Mouse (Mus musculus) heart, adult 11 months (tissue): Measurements from ENCODE around the gene Ephx1.
A peak's percentile ranks its signal among the peaks of the same experiment; 100 is the strongest.
"Not testable (repeated sequence)": the region's sequence is repeated elsewhere in the genome, so short reads cannot be mapped to it uniquely, and the experiment has no call there.

ENCODE experiments used
- DNase-seq: peaks from one replicate; pipeline ENCODE4 v3.0.0; 2022

The Ephx1 gene

DNA sequence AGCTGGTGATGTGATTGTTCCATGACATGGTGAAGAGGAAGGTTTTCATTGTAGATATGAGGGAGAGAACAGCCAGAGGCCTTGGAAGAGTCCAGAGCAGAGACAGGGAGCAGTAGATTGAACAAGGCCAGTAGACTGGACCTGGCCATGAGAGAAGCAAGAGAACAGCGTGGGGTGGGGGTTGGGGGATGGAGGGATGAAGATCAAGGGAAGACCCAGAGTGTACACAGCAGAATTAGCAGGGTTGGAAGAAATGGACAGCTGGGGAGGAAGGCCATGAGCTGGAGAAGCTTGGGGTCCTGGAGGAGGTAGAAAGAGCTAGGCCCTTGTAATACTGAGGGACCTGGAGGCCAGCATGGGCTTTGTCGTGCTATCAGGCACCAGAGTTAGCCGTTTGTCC lies 8.3 kb downstream of the Ephx1 start:
- peak; percentile 84 for DNase-seq

DNA sequence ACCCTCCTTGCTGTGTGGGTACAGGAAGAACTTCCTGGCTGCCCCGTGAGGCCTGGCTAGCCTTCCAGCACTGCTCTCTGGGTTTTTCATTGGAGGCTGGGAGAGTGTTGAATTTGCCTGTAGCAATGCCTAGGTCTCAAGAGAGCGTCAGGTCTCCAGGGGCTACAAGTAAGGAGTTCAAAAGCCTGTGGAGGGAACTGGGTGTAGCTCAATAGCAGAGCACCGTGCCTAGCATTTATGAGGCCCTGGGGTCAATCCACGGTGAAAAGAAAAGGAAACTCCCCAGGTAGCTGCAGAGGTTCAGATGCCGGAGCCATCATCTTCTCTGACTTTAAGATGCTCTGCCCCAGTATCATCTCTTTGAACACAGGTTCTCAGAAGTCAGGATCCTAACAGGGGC lies 9.1 kb downstream of the Ephx1 start:
- peak; percentile 86 for DNase-seq

DNA sequence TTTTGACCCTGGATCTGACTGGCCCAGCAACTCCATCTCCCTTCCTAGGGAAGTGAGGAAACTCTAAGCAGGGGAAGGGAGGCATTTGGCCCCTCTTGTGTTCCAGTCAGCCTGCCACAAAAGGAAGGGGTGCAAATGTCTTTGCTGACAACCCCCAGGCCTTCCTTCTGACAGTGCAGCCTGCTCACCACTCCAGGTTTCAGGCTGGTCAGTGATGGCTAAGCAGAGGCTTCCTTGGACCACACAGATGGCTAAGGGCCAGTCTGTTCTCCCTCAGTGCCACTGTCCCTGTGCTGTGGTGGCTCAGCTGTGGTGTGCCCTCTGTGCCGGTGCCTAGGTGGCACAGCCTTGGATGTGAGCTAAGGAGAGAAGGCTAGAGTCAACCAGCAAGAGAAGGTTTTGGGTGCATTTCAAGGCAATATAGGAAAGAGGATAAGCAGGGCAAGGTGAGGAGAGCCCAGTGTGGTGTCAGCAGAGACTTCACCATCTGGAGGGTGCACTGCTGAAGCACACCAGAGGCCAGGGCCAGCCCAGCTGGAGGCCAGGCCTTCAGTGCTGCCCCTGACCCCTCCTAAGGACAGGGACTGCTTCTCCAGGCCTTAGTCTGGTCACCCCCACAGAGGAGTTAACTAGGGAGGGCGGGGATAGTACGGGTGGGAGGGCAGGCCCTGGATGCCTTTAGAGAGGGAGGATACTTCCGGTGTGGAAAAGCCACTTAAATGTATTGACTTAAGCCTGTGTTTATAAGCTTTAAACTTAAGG lies 10.4 kb downstream of the Ephx1 start:
- DNase-seq: peak; percentile 91

DNA sequence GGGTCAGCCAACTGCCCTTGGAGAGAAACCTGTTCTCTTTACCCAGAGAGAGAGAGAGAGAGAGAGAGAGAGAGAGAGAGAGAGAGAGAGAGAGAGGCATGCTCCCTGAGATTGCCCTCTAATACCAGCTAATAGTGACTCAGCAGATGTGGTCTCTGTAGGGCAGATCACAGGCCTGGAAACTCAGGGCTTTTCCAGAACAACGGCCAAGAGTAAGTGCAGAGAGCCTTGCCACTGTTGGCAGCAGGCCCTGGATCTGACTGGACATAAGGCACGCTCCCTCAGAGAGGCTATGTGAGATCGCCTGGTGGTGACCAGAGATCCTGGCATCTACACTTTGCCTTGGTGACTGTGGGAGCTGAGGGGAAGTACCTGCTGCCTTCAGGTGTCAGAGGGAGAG lies 10.9 kb downstream of the Ephx1 start:
- peak; percentile 98 for DNase-seq

DNA sequence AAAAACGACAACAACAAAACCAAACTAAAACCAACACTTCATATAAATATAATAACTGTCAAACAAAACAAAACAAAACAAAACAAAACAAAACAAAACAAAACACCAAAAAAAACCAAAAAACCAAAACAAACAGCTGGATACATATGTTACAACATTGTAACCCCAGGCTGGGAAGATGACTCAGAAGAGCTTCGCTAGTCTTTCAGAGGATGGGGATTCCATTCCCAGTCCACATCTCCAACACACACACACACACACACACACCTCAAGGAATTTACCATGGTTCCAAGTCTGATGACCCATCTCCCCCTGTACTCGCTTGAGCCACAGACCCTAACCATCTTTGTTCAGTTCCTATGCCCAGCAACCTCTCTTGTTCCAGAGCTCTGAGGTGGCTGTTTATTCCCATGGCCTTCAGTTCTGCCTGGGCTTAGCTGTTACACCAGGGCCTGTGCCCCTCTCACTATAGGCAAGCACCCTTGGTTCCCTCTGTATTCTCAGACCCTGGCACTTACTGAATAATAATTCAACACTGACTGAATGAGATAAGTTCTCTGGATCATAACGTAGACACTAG lies 11.6 kb downstream of the Ephx1 start:
- peak; percentile 86 for DNase-seq

DNA sequence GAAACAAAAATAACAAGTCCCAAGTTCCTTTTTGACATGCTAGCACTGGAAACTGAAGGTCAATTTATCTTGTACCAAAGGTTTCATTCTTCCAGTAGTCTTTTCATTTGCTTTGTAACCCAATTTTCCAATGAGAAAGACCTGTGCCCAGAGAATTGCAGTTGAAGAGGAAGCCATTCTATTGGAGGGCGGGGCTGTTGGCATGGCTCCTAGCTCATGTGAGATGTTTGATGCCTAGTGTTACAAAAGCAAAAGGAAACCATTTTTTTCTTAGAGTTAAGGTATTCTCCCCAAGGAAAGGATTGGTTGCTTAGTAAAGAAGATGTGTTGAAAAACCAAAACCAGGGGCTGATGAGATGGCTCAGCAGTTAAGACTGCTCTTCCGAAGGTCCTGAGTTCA lies 12.4 kb downstream of the Ephx1 start:
- DNase-seq: peak; percentile 95

DNA sequence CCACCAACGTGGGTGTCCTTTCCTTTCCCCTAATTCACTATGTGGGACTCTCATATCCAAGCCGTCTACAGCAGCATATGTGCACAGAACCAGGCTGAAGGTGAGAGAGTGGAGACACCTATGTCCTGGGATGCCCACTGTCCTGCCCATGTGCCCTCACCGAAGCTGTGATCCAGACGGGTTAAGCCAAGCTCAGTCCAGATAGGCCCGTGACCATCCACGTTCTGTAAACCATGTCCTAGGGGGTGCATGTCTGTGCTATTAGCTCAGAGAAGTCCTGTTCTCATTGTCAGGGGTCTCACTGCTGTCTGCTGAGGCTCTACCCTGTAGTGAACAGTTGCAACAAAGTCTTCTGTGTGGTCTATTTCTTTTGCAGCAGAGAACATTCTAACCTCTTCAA lies 12.9 kb downstream of the Ephx1 start:
- peak; percentile 82 for DNase-seq

DNA sequence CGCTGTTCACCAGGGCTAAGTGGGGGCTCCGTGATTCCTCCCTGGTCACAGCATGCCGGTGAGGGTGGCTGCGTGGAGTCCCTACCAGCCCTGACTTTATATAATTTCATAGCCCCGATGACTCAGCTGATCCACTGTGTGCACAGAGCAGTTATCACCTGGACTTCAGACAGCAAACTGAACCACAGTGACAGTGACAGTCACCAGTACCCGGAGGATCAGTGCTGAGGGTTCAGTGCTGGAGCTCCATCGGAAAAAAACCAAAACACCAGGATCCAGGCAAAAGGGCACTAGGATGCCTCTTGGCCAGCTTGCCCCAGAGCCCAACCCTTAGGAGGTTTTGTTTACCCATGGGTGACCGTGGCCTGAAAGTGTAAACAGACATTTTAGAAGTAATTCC lies 15.4 kb downstream of the Ephx1 start:
- DNase-seq: peak; percentile 81

DNA sequence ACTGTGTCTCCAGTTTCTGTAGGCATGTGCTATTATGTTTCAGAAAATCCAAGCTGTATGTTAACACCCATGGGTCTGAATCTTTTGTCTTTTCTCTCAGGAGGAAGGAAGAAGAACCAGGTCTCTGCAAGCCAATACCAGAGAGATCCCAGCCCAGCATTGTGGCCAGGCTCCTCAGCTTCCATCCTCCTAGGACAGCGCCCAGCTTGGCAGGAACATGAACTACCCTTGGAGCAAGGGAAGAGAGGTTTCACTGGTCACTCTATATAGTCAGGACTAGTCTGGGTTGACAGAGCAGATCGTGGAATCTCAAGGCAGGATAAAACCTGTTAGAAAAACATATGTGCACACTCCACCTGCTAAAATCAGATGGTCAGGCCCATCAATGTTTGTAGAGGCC lies 16.9 kb downstream of the Ephx1 start:
- DNase-seq: peak; percentile 74

DNA sequence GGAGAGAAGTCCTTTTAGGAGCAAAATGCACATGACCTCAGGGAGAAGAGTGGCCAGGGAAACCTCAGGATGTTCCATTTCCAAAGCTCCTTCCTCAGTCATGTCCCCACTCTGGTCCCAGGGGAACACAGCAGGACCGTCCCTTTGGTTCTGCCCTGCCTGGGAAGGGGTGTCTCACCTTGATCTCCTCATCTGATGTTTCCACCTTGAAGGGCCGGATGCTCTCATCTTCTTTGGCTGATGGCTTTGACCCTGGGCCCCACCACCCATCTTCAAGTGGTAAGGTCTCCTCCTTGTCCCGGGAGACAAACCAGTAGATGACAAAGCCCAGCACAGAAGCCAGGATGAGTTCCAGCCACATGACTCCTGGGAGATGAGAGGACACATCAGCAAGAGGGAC lies 19.1 kb downstream of the Ephx1 start:
- DNase-seq: peak; percentile 93

DNA sequence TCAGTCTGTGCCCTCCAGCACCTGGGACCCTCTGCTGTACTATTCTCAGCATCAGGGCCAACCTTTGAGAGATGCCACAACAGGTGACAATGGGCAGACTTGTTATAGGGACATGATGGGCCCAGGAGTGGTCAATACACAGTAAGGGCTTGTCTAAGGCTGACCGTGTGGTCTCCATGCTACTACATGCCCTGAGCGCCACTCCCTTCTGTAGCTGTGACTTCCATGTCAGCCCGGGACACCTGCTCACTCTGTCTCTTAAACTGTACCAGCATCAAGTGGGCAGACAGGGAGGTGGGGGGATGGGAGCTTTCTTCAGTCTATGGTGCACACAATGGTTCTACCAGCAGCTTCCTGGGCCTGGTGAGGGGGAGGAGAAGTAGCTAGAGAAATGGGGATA lies 19.5 kb downstream of the Ephx1 start:
- DNase-seq: no peak

DNA sequence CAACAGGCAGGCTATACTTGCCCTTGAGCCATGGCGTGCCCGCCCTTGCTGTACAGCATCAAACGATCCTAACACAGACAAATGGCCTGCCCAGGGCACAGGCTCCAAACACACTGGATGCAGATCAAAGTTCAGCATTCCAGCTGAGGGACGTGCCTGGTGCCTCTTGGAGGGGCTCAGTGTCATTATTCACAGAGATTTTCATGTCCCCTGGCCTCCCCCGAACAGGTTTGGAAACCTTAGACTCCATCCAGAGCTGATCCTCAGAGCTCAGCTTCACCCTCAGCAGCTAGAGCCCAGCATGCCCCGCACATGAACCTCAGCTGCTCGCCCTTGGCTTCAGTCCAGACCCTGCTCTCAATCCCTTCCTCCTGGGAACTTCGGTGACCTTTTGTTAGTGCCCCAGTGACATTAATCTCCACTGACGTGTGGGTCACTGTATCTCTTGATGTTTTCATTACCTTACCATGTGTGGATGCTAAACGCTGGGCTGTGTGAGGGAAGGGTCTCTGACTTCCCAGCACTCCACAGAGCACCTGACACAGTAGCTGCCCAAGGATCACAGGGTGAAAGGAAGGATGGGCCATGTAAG lies 20.1 kb downstream of the Ephx1 start:
- DNase-seq: no peak

DNA sequence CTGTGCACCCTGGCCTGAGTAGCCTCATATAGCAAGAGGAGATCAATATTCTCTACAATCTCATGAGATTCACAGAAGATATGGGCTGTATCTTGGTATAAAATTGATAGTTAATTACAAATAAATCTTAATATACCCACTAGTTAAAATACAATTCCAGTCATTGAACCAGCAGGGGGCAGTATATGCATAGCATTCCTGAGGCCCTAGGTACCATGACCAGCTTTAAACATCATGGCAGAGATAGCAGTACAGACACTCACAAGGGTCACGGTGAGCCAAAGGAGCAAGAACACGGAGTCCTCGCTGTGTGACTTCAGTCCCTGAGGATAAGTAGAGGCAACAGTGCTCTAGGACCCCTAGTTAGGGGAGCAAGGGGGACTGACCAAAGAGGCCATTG lies 28.6 kb downstream of the Ephx1 start:
- DNase-seq: no peak

DNA sequence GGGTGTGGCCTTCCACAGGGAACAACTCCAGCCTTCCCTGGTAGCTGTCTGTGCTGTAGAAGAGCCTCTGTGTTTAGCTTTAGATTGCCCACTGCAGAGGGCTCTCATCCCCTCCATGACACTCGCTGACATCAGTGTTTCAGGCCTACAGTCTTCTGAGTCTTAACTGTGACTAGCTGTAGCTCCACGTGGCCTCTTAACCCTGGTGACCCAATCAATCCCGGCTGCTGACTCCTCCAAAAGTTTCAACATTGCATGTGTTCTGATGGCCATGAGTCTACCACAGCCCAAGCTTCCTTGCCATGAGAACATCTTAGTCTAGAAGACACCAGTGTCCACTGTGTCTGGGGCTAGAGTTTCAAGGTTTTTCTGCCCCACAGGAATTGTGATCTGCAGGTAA lies 30.0 kb downstream of the Ephx1 start:
- no peak for DNase-seq

DNA sequence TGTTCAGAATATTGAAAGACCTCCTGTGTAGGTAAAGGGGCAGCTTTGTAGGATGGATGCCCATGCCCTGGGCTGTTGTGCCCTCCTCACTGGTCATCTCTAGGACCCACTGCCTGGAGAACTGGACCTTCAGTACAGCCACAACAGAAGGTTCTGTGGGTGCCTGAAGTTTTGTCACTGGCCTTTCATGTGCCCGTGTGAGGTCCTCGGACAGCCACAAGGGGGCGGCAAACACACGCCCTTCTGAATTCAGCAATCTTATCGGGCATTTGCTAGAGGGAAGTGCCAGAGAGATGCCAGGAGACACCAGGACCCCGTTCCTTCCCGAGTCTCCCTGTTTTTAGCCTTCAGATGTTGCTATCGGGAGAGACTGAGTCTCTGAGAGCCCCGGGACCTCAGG lies 32.9 kb downstream of the Ephx1 start:
- peak; percentile 90 for DNase-seq

DNA sequence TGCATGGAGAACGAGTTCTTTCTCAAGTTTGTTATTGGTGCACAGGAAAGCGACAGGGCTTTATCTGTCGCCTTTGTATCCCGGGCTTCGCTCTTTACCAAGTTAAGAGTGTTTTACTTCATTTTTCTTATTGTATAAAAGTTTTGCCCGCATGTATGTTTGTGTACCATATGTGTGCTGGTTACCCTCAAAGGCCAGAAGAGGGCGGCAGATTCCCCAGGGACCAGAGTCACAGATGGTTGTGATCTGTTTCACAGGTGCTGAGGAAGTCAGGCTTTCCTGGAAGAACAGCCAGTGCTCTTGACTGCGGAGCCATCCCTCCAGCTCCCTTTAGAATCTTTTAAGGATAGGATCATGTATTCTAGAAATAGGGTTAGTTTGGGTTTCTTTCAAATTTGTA lies 34.0 kb downstream of the Ephx1 start:
- DNase-seq: peak; percentile 78

DNA sequence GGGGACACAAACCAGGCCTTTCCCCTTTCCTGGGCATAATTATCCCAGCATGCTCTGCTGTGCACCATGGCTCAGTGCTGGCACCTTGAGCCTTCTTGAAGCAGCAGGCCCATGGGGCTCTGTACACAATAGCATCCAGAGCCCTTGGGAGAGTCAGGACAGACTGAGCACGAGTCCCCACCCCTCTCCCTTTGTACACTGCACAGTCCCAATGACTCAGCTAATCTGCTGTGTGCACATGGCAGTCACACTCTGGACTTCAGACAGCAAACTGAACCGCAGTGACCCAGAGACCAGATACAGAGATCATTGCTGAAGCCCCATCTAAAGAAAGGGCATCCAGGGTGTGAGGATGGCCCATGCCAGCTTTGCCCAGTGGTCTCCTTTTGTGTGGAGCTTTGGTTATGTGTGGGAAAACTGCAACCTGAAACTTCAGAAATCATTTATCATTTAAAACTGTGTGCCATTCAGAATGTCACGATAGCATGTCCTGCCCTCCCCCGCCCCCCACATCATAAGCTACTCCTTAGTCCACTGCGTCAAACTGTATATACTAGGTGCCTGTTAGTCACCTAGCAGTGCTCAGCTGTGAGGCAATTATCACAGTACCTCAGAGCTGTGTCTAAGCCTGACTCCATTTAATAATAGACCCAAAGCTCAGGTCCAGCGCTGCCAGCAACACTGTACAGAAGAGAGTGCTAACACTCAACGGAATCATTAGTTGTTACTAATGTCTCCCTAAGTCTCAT lies 39.2 kb downstream of the Ephx1 start:
- DNase-seq: not testable (repeated sequence)

DNA sequence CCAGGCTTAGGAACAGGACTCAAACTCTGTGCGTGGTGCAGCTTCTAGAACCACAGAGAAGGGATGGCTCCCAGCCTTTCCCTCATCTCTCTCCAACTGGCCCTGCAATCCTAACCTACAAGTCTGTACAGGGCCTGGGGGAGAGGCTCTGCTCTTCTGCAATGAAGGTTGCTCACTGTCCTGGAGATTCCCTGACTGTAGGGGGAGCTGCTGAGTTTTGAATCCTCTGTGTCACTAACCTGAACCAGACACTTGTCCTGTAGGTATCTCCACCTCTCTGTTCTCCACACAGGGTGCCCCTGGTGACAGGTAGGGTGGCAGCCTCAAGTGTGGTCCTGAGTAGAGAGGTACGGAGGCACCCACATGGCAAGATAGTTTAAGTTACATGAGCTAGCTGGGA lies 40.2 kb downstream of the Ephx1 start:
- no peak for DNase-seq

DNA sequence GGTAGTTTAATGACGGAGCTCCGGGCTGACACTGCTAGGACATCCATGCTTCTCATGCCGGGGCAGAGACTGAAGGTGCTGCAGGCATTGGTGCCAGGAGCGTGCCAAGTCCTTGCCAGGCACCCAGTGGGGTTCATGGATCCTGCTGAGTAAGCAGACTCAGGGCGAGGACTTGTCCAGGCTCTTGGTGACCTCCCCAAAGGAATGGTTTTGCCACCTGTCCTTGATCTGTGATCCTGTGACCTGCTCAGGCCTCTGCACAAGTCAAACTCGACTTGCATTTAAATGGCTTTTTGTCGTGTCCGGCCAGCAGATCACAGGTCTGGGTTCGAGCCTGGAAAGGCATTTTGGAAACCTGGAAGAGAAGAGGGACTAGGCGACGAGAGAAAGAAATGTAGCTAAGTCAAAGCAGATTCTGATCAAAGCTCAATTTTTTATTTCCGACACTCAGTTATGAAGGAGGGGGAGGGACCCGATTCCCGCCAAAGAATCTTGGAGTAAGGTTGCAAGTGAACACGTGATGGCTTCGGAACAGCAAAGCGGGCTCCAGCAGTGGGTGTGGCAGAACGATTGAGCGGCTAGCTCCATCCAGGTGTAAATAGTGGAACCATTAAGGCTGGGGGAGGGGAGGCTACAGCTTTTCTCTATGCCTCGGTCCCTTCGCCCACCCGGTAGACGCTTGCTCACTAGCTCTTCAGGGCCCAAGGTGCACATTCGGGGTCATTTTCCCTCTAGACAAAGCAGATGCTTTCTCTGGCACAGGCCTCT lies 41.0 kb downstream of the Ephx1 start:
- DNase-seq: no peak

DNA sequence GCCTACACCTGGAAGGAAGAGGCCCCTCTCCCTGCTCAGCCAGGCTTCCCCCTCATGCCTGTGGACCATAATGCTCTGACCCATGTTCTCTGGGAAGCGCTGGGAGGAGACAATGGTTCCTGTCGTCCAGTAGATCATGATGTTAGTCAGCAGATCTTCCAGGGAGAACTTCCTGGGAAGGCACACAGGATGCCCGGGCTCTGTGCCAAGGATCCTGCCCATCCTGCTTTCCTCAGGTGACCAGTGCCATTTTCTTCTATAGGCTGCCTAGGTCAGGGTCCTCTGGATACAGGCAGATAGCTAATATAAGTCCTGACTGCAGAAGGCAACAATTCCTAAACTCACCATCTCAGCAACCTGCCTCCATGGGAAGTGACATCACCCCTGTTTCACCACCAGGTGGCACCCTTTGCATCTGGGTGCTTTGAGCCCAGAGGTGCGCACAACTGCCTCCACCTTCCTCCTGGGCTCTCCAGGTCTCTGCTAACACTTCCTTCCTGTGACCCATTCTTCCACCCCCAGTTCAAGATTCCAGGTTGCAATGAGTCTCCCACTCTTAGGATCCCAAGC lies 44.5 kb downstream of the Ephx1 start:
- DNase-seq: no peak

DNA sequence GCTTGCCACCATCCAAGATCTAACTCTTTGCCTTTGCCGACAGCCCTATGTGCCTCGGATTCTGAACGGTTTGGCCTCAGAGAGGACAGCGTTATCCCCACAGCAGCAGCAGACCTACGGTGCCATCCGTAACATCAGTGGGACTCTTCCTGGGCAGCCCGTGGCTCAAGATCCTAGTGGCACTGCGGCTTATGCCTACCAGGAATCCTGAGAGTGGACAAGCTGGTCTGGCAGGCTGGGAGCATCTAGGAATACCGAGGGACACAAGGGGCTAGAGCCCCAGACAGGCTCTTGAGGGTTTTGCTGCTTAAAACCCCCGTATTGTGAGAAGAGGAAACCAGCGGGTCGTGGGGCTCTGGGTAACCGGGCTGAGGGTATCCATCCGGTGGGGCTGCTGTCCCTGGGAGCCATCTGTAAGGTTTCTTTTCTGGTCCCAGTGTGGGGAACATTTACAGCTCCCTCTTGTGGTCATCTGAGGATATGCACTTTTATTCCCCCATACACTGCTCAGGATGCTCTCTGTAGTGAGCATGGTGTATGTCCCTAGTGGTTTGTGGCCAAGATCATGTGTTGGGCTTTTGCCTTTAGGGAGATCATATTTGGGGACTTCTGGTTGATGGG lies 46.5 kb downstream of the Ephx1 start:
- peak; percentile 94 for DNase-seq

DNA sequence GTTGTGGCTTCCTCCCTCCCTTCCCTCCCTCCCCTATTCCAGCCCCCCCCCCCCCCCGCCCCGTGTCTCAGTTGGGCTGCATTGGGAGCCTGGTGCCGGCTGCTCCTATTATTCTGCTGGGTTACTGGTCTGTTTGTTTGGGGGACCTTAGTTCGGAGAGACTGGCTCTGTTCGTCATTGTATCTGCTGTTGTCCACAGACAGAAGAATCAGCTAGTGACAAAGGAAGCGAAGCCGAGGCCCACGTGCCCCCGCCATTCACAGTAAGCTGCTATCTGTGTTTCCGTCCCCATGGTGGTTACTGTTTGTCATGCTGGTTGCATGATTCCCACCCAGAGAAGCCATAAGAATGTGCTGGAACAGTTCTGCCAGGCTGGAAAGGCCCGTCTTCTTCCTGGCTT lies 47.8 kb downstream of the Ephx1 start:
- no peak for DNase-seq
